Mouse (Mus musculus) heart, embryonic 14.5 days (tissue): ENCODE measurements around the gene Slc27a2. TPM values are rescaled to one million over a fixed set of nuclear protein-coding genes. Genes with fewer than 3 reads are reported as not detected.

ENCODE experiments used
- ATAC-seq: fragments of 200-750 bp; cut with Nextera tagmentation; 2 replicates; pipeline ENCODE4 v1.8.0; 2017; ENCODE audit warnings: low read depth, moderate TSS enrichment; ENCODE audit not compliant: insufficient number of reproducible peaks, insufficient read depth, low FRiP score
- H3K27ac ChIP-seq, 2 experiments: fragments of 200-500 bp in 1 of 2; fragments of 300-500 bp in 1 of 2; sonication (generic) in 1 of 2; replicated peaks in 1 of 2; 2 replicates each; pipeline ENCODE4 v1.5.1; 2012 to 2014; ENCODE audit warnings: low read depth in 2 of 2, low read length in 2 of 2, control low read depth in 1 of 2, mild to moderate bottlenecking in 1 of 2, mixed read lengths in 1 of 2; ENCODE audit not compliant: control insufficient read depth in 1 of 2, insufficient read depth in 1 of 2
- H3K27me3 ChIP-seq: fragments of 300-500 bp; sonication (generic); 2 replicates; pipeline ENCODE4 v1.6.1; 2014; ENCODE audit warnings: mild to moderate bottlenecking, low read length, control low read depth; ENCODE audit not compliant: control insufficient read depth, insufficient read depth
- H3K36me3 ChIP-seq: fragments of 300-500 bp; sonication (generic); 2 replicates; pipeline ENCODE4 v1.6.1; 2014; ENCODE audit warnings: mild to moderate bottlenecking, control low read depth, low read length, mixed read lengths; ENCODE audit not compliant: control insufficient read depth, insufficient read depth
- H3K4me1 ChIP-seq, 2 experiments: fragments of 200-500 bp in 1 of 2; fragments of 300-500 bp in 1 of 2; sonication (generic) in 1 of 2; 2 replicates each; pipeline ENCODE4 v1.6.1; 2012 to 2014; ENCODE audit warnings: low read length in 2 of 2, control low read depth in 1 of 2, mixed read lengths in 1 of 2; ENCODE audit not compliant: control insufficient read depth in 2 of 2, insufficient read depth in 2 of 2
- H3K4me2 ChIP-seq: fragments of 300-500 bp; sonication (generic); 2 replicates; pipeline ENCODE4 v1.6.1; 2014; ENCODE audit warnings: mild to moderate bottlenecking, low read length
- H3K4me3 ChIP-seq, 2 experiments: fragments of 200-500 bp in 1 of 2; fragments of 300-500 bp in 1 of 2; sonication (generic) in 1 of 2; 2 replicates each; pipeline ENCODE4 v1.5.1; 2012 to 2014; ENCODE audit warnings: low read length in 2 of 2, mild to moderate bottlenecking in 2 of 2, control low read depth in 1 of 2, low read depth in 1 of 2, moderate library complexity in 1 of 2; ENCODE audit not compliant: control insufficient read depth in 1 of 2, insufficient read depth in 1 of 2
- H3K9ac ChIP-seq: fragments of 300-500 bp; sonication (generic); 2 replicates; pipeline ENCODE4 v1.6.1; 2014; ENCODE audit warnings: mild to moderate bottlenecking, low read length
- H3K9me3 ChIP-seq: fragments of 300-500 bp; sonication (generic); 2 replicates; pipeline ENCODE4 v1.6.1; 2016; ENCODE audit warnings: low read length, control low read depth; ENCODE audit not compliant: control insufficient read depth
- WGBS: fragments of 180-500 bp; shearing (Covaris S2); extraction: QIAGEN DNeasy Blood & Tissue Kit; methylation state at CpG from one replicate; pipeline ENCODE4 v1.1.7; 2014; 5-methylcytosine and 5-hydroxymethylcytosine counted together
- polyA plus RNA-seq: library from polyadenylated mRNA; unstranded; fragments of >200 nt; fragmentation: Nextera tagmentation; extraction: Ambion mirVana; gene quantifications from 2 replicates; pipeline ENCODE4 v1.2.1, GENCODE M21; 2014

The Slc27a2 gene
- polyA plus RNA-seq, 1 experiment from 2014 or later = 0.09 TPM

GRCm38 (mm10) chr2:126560094-126560493 lies 7.9 kb downstream of the Slc27a2 start:
- no peaks in the 10 kb centered on the region for H3K36me3 ChIP-seq
- H3K9ac ChIP-seq = no peak overlapping the region
- no peak overlapping the region for H3K27ac ChIP-seq
- peaks cover 13% of the 10 kb centered on the region; the same call in 1 of the 2 replicates for H3K27me3 ChIP-seq
- H3K4me2 ChIP-seq = no peak overlapping the region
- no peak overlapping the region for H3K4me3 ChIP-seq
- no peaks in the 10 kb centered on the region for H3K9me3 ChIP-seq
- 84% methylated on average over 1 of the region's 1 CpGs for WGBS
- H3K4me1 ChIP-seq = peaks cover 7 to 10% of the 10 kb centered on the region in 2 experiments
- ATAC-seq = no peak

- ATAC-seq = no peak; the same call in 1 of the 2 replicates
- H3K9ac ChIP-seq = no peak overlapping the region
Measured at GRCm38 (mm10) chr2:126563411-126564105, 11.4 kb downstream of the Slc27a2 start.

GRCm38 (mm10) chr2:126572163-126572562 lies 20.0 kb downstream of the Slc27a2 start:
- peaks cover 10% of the 10 kb centered on the region; the same call in 1 of the 2 replicates for H3K9me3 ChIP-seq

More at GRCm38 (mm10) chr2:126563411-126564105, 11.4 kb downstream of the Slc27a2 start:
- peak overlapping the region; percentile 44 for H3K4me2 ChIP-seq
- H3K4me1 ChIP-seq = peaks cover 7 to 10% of the 10 kb centered on the region in 2 experiments
- no peaks in the 10 kb centered on the region for H3K9me3 ChIP-seq
- H3K27ac ChIP-seq = peak overlapping the region; percentile 8 to 61; a peak in 3 of 4 replicates
- H3K4me3 ChIP-seq = no peak overlapping the region
- no peaks in the 10 kb centered on the region for H3K36me3 ChIP-seq
- WGBS = 44% methylated on average over 17 of the region's 17 CpGs
- no peaks in the 10 kb centered on the region for H3K27me3 ChIP-seq

GRCm38 (mm10) chr2:126572747-126573146 lies 20.5 kb downstream of the Slc27a2 start:
- H3K9ac ChIP-seq = no peak overlapping the region
- 69% methylated on average over 4 of the region's 4 CpGs for WGBS
- no peaks in the 10 kb centered on the region for H3K36me3 ChIP-seq
- H3K4me1 ChIP-seq = no peaks in the 10 kb centered on the region
- no peaks in the 10 kb centered on the region for H3K27me3 ChIP-seq
- ATAC-seq = no peak
- H3K27ac ChIP-seq = no peak overlapping the region
- H3K4me2 ChIP-seq = no peak overlapping the region
- H3K4me3 ChIP-seq = no peak overlapping the region
- peaks cover 10% of the 10 kb centered on the region; the same call in 1 of the 2 replicates for H3K9me3 ChIP-seq

More at GRCm38 (mm10) chr2:126572163-126572562, 20.0 kb downstream of the Slc27a2 start:
- no peaks in the 10 kb centered on the region for H3K4me1 ChIP-seq
- H3K4me3 ChIP-seq = no peak overlapping the region
- no peak overlapping the region for H3K4me2 ChIP-seq
- ATAC-seq = no peak
- no peak overlapping the region for H3K9ac ChIP-seq
- WGBS = 71% methylated on average over 1 of the region's 1 CpGs
- no peaks in the 10 kb centered on the region for H3K36me3 ChIP-seq
- no peak overlapping the region for H3K27ac ChIP-seq
- no peaks in the 10 kb centered on the region for H3K27me3 ChIP-seq

GRCm38 (mm10) chr2:126575391-126576176 lies 23.4 kb downstream of the Slc27a2 start:
- 73% methylated on average over 11 of the region's 11 CpGs for WGBS
- H3K9me3 ChIP-seq = peaks cover 9% of the 10 kb centered on the region; the same call in 1 of the 2 replicates
- no peak overlapping the region for H3K9ac ChIP-seq
- H3K4me2 ChIP-seq = no peak overlapping the region
- ATAC-seq = no peak
- no peak overlapping the region for H3K27ac ChIP-seq
- no peaks in the 10 kb centered on the region for H3K4me1 ChIP-seq
- H3K36me3 ChIP-seq = no peaks in the 10 kb centered on the region
- H3K27me3 ChIP-seq = no peaks in the 10 kb centered on the region
- H3K4me3 ChIP-seq = no peak overlapping the region

- no peak overlapping the region for H3K9ac ChIP-seq
- H3K4me1 ChIP-seq = no peaks in the 10 kb centered on the region
- no peaks in the 10 kb centered on the region for H3K36me3 ChIP-seq
- ATAC-seq = no peak
- H3K4me3 ChIP-seq = no peak overlapping the region
- H3K27ac ChIP-seq = no peak overlapping the region
- 83% methylated on average over 5 of the region's 5 CpGs for WGBS
- no peaks in the 10 kb centered on the region for H3K9me3 ChIP-seq
- H3K4me2 ChIP-seq = no peak overlapping the region
- H3K27me3 ChIP-seq = no peaks in the 10 kb centered on the region
Measured at GRCm38 (mm10) chr2:126577362-126577761, 25.2 kb downstream of the Slc27a2 start.

GRCm38 (mm10) chr2:126579282-126579681 lies 27.1 kb downstream of the Slc27a2 start:
- H3K27ac ChIP-seq = no peak overlapping the region
- no peaks in the 10 kb centered on the region for H3K36me3 ChIP-seq
- no peaks in the 10 kb centered on the region for H3K27me3 ChIP-seq
- no peaks in the 10 kb centered on the region for H3K4me1 ChIP-seq
- WGBS = 86% methylated on average over 1 of the region's 1 CpGs
- H3K9ac ChIP-seq = no peak overlapping the region
- H3K9me3 ChIP-seq = no peaks in the 10 kb centered on the region
- no peak for ATAC-seq
- H3K4me3 ChIP-seq = no peak overlapping the region
- no peak overlapping the region for H3K4me2 ChIP-seq
